Mouse (Mus musculus): Measurements from ENCODE around the gene Mef2c. TPM values are rescaled to one million over a fixed set of nuclear protein-coding genes. Genes with fewer than 3 reads are reported as not detected.
A peak's percentile ranks its signal among the peaks of the same experiment; 100 is the strongest.

The Mef2c gene
- total and polyA plus RNA-seq, 3 experiments = 99.9 to 159 (median 107) TPM

GRCm38 (mm10) chr13:83546876-83547275, 43.0 kb downstream of the Mef2c start:
- Histone ChIP-seq H3K36me3 (replicated peaks in 1 of 2; ENCODE audit: control insufficient read depth in 1 of 2, insufficient read depth in 1 of 2, low read length in 1 of 2) (peaks cover 0 to 12% of the 10 kb centered on the region in 2 experiments), H3K27ac (ENCODE audit: insufficient read depth, low read depth) (peak overlapping the region; percentile 11; the same call in 1 of the 2 replicates), H3K4me2 (ENCODE audit: insufficient read depth, low read depth, poor library complexity, severe bottlenecking) (no peak overlapping the region), H3K4me1 (ENCODE audit: control insufficient read depth in 1 of 2, insufficient read depth in 2 of 2) (peaks cover 9 to 76% of the 10 kb centered on the region in 2 experiments; a peak in 3 of 4 replicates), H3K79me2 (replicated peaks; ENCODE audit: control insufficient read depth, extremely low read depth, insufficient read depth, poor library complexity, severe bottlenecking) (peaks cover 58% of the 10 kb centered on the region), H3K27me3 (replicated peaks) (no peaks in the 10 kb centered on the region), H3K9ac (ENCODE audit: insufficient read depth, low read depth) (no peak overlapping the region), H3K4me3 (replicated peaks in 1 of 3; ENCODE audit: low read depth in 2 of 3, low read length in 2 of 3, poor library complexity in 1 of 3) (no peak overlapping the region), H3K9me3 (replicated peaks; ENCODE audit: low read length) (no peaks in the 10 kb centered on the region)
- dilution Hi-C loops (cut with MboI; ENCODE audit: extremely low pct_ligation_motif_present, extremely low pct_unique_long_range_greater_than_20kb, low sequenced_read_pairs) (no loop called here), in situ Hi-C loops (cut with MboI; ENCODE audit: low pct_ligation_motif_present, low pct_unique_long_range_greater_than_20kb, low sequenced_read_pairs) (loop anchor here (25.0 kb wide), 1 partner anchor 90 kb away; no protein-coding TSS in a partner anchor)
- DNase-seq (ENCODE audit: extremely low read depth) = no peak
- TF ChIP-seq NRF1 (IDR thresholded peaks at IDR 0.05; ENCODE audit: low read depth, low read length) = 0 out of 2 replicates have a peak, but pooled peaks have one; percentile 39
- TF ChIP-seq PAX5 (IDR thresholded peaks at IDR 0.05; ENCODE audit: low read length) = no peak

- Histone ChIP-seq H3K9ac (ENCODE audit: insufficient read depth, low read depth) (0 out of 2 replicates have a peak overlapping the region, but pooled peaks have one; percentile 33), H3K27ac (ENCODE audit: insufficient read depth, low read depth) (peak overlapping the region; percentile 42; the same call in 1 of the 2 replicates), H3K36me3 (replicated peaks in 1 of 2; ENCODE audit: control insufficient read depth in 1 of 2, insufficient read depth in 1 of 2, low read length in 1 of 2) (peaks cover 2 to 26% of the 10 kb centered on the region in 2 experiments), H3K4me2 (ENCODE audit: insufficient read depth, low read depth, poor library complexity, severe bottlenecking) (peak overlapping the region; percentile 82; the same call in 1 of the 2 replicates), H3K9me3 (replicated peaks; ENCODE audit: low read length) (no peaks in the 10 kb centered on the region), H3K4me1 (ENCODE audit: control insufficient read depth in 1 of 2, insufficient read depth in 2 of 2) (peaks cover 8 to 70% of the 10 kb centered on the region in 2 experiments), H3K27me3 (replicated peaks) (no peaks in the 10 kb centered on the region), H3K4me3 (replicated peaks in 1 of 3; ENCODE audit: low read depth in 2 of 3, low read length in 2 of 3, poor library complexity in 1 of 3) (no peak overlapping the region), H3K79me2 (replicated peaks; ENCODE audit: control insufficient read depth, extremely low read depth, insufficient read depth, poor library complexity, severe bottlenecking) (peaks cover 46% of the 10 kb centered on the region)
- TF ChIP-seq MXI1 (IDR thresholded peaks at IDR 0.05; ENCODE audit: low read depth, low read length) (no peak), SMC3 (IDR thresholded peaks at IDR 0.05; ENCODE audit: low read depth, low read length) (no peak), E2F4 (IDR thresholded peaks at IDR 0.05; ENCODE audit: insufficient replicate concordance, low read depth, low read length) (no peak), NRF1 (IDR thresholded peaks at IDR 0.05; ENCODE audit: low read depth, low read length) (no peak), NELFE (IDR thresholded peaks at IDR 0.05; ENCODE audit: low read depth, low read length) (no peak), ETS1 (conservative IDR thresholded peaks at IDR 0.05; ENCODE audit: low read depth, low read length) (no peak), EP300 (IDR thresholded peaks at IDR 0.05; ENCODE audit: low read length) (no peak), JUN (IDR thresholded peaks at IDR 0.05; ENCODE audit: insufficient read depth, low read depth, low read length) (no peak), MAX (IDR thresholded peaks at IDR 0.05; ENCODE audit: low read length) (no peak), USF1 (IDR thresholded peaks at IDR 0.05; ENCODE audit: low read depth, low read length) (no peak), RAD21 (IDR thresholded peaks at IDR 0.05; ENCODE audit: low read depth, low read length) (no peak), IRF4 (IDR thresholded peaks at IDR 0.05; ENCODE audit: low read depth, low read length) (no peak), TCF12 (IDR thresholded peaks at IDR 0.05; ENCODE audit: low read depth, low read length) (no peak)
- DNase-seq (ENCODE audit: extremely low read depth) = no peak
- in situ Hi-C loops (cut with MboI; ENCODE audit: low pct_ligation_motif_present, low pct_unique_long_range_greater_than_20kb, low sequenced_read_pairs) = no loop called here
- dilution Hi-C loops (cut with MboI; ENCODE audit: extremely low pct_ligation_motif_present, extremely low pct_unique_long_range_greater_than_20kb, low sequenced_read_pairs) = no loop called here
Measured at GRCm38 (mm10) chr13:83551259-83551658, 47.4 kb downstream of the Mef2c start.

Measured in CH12.LX (cell line).